Mouse (Mus musculus) kidney, adult 18-20 months (tissue): ENCODE results near the gene Rpgr.

ENCODE experiments used
- DNase-seq: peaks from one replicate; pipeline ENCODE4 v3.0.0; 2021

Rpgr gene

GRCm38 (mm10) chrX:10071529-10071928 is 145.2 kb downstream of the Rpgr start:
- DNase-seq: no peak

GRCm38 (mm10) chrX:10070689-10071088 is 146.0 kb downstream of the Rpgr start:
- DNase-seq: no peak

- no peak for DNase-seq
Observed at GRCm38 (mm10) chrX:10069405-10069804, 147.3 kb downstream of the Rpgr start.

GRCm38 (mm10) chrX:10063781-10064180 is 152.9 kb downstream of the Rpgr start:
- DNase-seq: no peak

- DNase-seq: no peak
Observed at GRCm38 (mm10) chrX:10063361-10063760, 153.4 kb downstream of the Rpgr start.

GRCm38 (mm10) chrX:10062201-10062600 is 154.5 kb downstream of the Rpgr start:
- no peak for DNase-seq

GRCm38 (mm10) chrX:10034666-10035065 is 182.1 kb downstream of the Rpgr start:
- no peak for DNase-seq
